Mouse (Mus musculus) lung, postnatal 36 days (tissue): ENCODE results near the gene Tnnc2.

Experiments used
- DNase-seq: peaks from one replicate; pipeline ENCODE4 v3.0.0; 2022; ENCODE audit warnings: mixed read lengths

The Tnnc2 gene

DNA sequence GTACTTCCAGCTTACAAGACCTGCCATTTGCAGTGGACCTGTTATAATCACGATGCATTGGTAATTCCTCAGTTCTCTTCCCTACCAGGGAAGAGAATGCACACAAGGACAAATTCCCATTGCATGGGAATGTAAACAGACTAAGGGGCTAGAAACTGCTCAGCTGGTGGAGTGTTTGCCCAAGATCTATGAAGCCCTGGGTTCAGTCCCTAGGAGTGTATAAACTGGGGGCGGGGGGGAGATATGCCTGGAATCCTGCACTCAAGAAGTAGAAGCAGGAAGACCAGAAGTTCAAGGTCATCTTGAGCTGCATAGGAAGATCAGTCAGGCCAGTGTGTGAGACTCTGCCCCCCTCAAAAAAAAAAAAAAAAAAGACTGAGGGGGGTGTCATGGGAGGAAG, 46.5 kb downstream of the Tnnc2 start:
- DNase-seq = no peak

- DNase-seq = no peak
Measured at GRCm38 (mm10) chr2:164731719-164732118, 48.0 kb downstream of the Tnnc2 start.
